10 mouse cellular contexts compared by ENCODE assay signal in the genomic region with DNA sequence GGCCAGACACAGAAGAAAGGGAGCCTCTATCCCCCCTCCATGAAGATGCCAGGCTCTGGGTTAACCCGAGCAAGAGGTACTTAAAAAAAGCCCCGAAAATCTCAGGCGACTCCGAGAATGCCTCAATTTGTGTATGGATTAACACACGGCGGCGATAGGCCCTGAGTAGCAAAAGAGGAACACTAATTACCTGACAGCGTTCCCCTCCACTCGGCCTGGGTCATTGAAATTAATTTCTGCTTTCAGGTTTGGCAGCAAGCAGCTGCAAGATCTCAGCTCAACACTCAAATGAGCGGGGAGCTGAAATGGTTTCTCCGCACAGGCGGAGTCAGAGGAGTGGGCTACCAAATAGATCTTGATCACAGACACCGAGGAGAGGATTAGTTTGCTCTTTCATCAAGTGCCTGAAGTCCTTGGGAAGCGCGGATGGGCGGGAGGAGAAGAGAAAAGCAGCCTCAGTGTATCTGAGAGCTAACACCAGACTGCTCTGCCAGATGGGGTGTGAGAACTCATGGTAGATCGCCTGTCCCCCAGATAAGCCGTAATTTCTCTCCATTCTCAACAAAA.
DNase-seq lines count a peak whose midpoint lies in the region; ATAC-seq and TF ChIP-seq lines count a peak whose summit lies in the region.
"Had no signal": no experiment of that assay in that cellular context is flagged by ENCODE, and none has a peak within 500 bp of the region (broad histone marks: within the 10 kb centered on the region; RNA-seq: fewer than 3 reads in every experiment).

No protein-coding gene starts in this region.

- peaks cover 18 to 21% of the 10 kb centered on the region in 2 experiments for H3K4me1 ChIP-seq in heart, embryonic 14.5 days (ENCODE audit: control insufficient read depth in 2 of 2, insufficient read depth in 2 of 2, low read length in 2 of 2)
- H3K4me1 ChIP-seq in lung, postnatal 0 days (ENCODE audit: insufficient read depth, low read depth, low read length) = no peaks in the 10 kb centered on the region; the same call in 1 of the 2 replicates
- peaks cover 6% of the 10 kb centered on the region for H3K4me1 ChIP-seq in lung, adult 2 months (ENCODE audit: control insufficient read depth, insufficient read depth, low read length)
- peaks cover 38% of the 10 kb centered on the region for H3K4me1 ChIP-seq in forebrain, embryonic 12.5 days
- peaks cover 11% of the 10 kb centered on the region; the same call in 1 of the 2 replicates for H3K4me1 ChIP-seq in midbrain, embryonic 16.5 days (ENCODE audit: control insufficient read depth, insufficient read depth, low read length)

- ATAC-seq in heart, embryonic 14.5 days (ENCODE audit: insufficient number of reproducible peaks, insufficient read depth, low FRiP score, low read depth) = no peak
- ATAC-seq in lung, postnatal 0 days = no peak
- peak; percentile 22; the same call in 1 of the 2 replicates for ATAC-seq in forebrain, embryonic 12.5 days (ENCODE audit: low FRiP score)
- no peak for ATAC-seq in midbrain, embryonic 16.5 days
- ATAC-seq: activated CD4-positive, CD25-positive, alpha-beta regulatory T cell, adult 4 months; hindbrain, postnatal 0 days had no signal

- H3K9ac ChIP-seq in heart, embryonic 14.5 days (ENCODE audit: low read length) = no peak overlapping the region
- H3K9ac ChIP-seq in lung, postnatal 0 days (replicated peaks; ENCODE audit: low read depth) = no peak overlapping the region
- H3K9ac ChIP-seq in forebrain, embryonic 12.5 days = no peak overlapping the region
- H3K9ac ChIP-seq in midbrain, embryonic 16.5 days (ENCODE audit: low read depth, low read length) = no peak overlapping the region

- no peaks in the 10 kb centered on the region for H3K27me3 ChIP-seq in heart, embryonic 14.5 days (ENCODE audit: control insufficient read depth, insufficient read depth, low read length)
- no peaks in the 10 kb centered on the region for H3K27me3 ChIP-seq in lung, postnatal 0 days (replicated peaks; ENCODE audit: insufficient read depth, low read length)
- H3K27me3 ChIP-seq in forebrain, embryonic 12.5 days = peaks cover 33% of the 10 kb centered on the region
- H3K27me3 ChIP-seq in midbrain, embryonic 16.5 days (ENCODE audit: control insufficient read depth, insufficient read depth, low read depth, low read length) = no peaks in the 10 kb centered on the region

- H3K36me3 ChIP-seq in heart, embryonic 14.5 days (ENCODE audit: control insufficient read depth, insufficient read depth, low read length) = no peaks in the 10 kb centered on the region
- no peaks in the 10 kb centered on the region for H3K36me3 ChIP-seq in lung, postnatal 0 days (ENCODE audit: insufficient read depth, low read length)
- no peaks in the 10 kb centered on the region for H3K36me3 ChIP-seq in forebrain, embryonic 12.5 days (replicated peaks)
- H3K36me3 ChIP-seq in midbrain, embryonic 16.5 days (ENCODE audit: control insufficient read depth, insufficient read depth, low read length) = no peaks in the 10 kb centered on the region

- no peaks in the 10 kb centered on the region for H3K9me3 ChIP-seq in heart, embryonic 14.5 days (ENCODE audit: control insufficient read depth, low read length)
- no peaks in the 10 kb centered on the region for H3K9me3 ChIP-seq in lung, postnatal 0 days (ENCODE audit: low read length)
- no peaks in the 10 kb centered on the region for H3K9me3 ChIP-seq in forebrain, embryonic 12.5 days
- H3K9me3 ChIP-seq in midbrain, embryonic 16.5 days (replicated peaks; ENCODE audit: control insufficient read depth, low read length, poor library complexity, severe bottlenecking) = no peaks in the 10 kb centered on the region

- peak overlapping the region; percentile 14; the same call in 1 of the 2 replicates for H3K4me2 ChIP-seq in heart, embryonic 14.5 days (ENCODE audit: low read length)
- H3K4me2 ChIP-seq in lung, postnatal 0 days (replicated peaks; ENCODE audit: low read depth, low read length) = peak overlapping the region; percentile 22; the same call in 1 of the 2 replicates
- H3K4me2 ChIP-seq in forebrain, embryonic 12.5 days = peak overlapping the region; percentile 37
- H3K4me2 ChIP-seq in midbrain, embryonic 16.5 days (ENCODE audit: low read length) = peak overlapping the region; percentile 5

- 41% methylated on average over 18 of the region's 18 CpGs for WGBS in heart, embryonic 14.5 days
- WGBS in lung, postnatal 0 days = 32% methylated on average over 18 of the region's 18 CpGs
- WGBS in lung, adult 2 months = 50% methylated on average over 18 of the region's 18 CpGs
- WGBS in forebrain, embryonic 12.5 days = 11% methylated on average over 18 of the region's 18 CpGs
- 20% methylated on average over 18 of the region's 18 CpGs for WGBS in midbrain, embryonic 16.5 days

- intact Hi-C loops in left cerebral cortex, adult 2 months (cut with DNase I) = no loop called here

- TF ChIP-seq CTCF in lung, postnatal 0 days (IDR thresholded peaks at IDR 0.05) = no peak
- no peak for TF ChIP-seq CTCF in lung, adult 2 months (IDR thresholded peaks at IDR 0.05; ENCODE audit: insufficient read depth, low read length)
- no peak for TF ChIP-seq CTCF in left cerebral cortex, adult 2 months (IDR thresholded peaks at IDR 0.05)

- H3K4me3 ChIP-seq in heart, embryonic 14.5 days (ENCODE audit: control insufficient read depth in 1 of 2, insufficient read depth in 1 of 2, low read depth in 1 of 2, low read length in 2 of 2) = no peak overlapping the region
- no peak overlapping the region for H3K4me3 ChIP-seq in lung, postnatal 0 days (ENCODE audit: low read depth, low read length)
- H3K4me3 ChIP-seq in lung, adult 2 months (replicated peaks; ENCODE audit: extremely low read depth, low read depth, low read length) = no peak overlapping the region
- no peak overlapping the region for H3K4me3 ChIP-seq in forebrain, embryonic 12.5 days (replicated peaks)
- H3K4me3 ChIP-seq in midbrain, embryonic 16.5 days (ENCODE audit: low read depth, low read length) = no peak overlapping the region
- no peak overlapping the region for H3K4me3 ChIP-seq in left cerebral cortex, adult 2 months

- no peak for TF ChIP-seq POLR2A in lung, adult 2 months (IDR thresholded peaks at IDR 0.05; ENCODE audit: borderline replicate concordance, extremely low read depth, low read depth, low read length)

- no peak for TF ChIP-seq EP300 in lung, postnatal 0 days (IDR thresholded peaks at IDR 0.05)

- H3K27ac ChIP-seq in heart, embryonic 14.5 days (replicated peaks in 1 of 2; ENCODE audit: control insufficient read depth in 1 of 2, insufficient read depth in 1 of 2, low read depth in 2 of 2, low read length in 2 of 2) = no peak overlapping the region
- no peak overlapping the region for H3K27ac ChIP-seq in lung, postnatal 0 days (ENCODE audit: low read length)
- H3K27ac ChIP-seq in forebrain, embryonic 12.5 days = peak overlapping the region; percentile 21
- no peak overlapping the region for H3K27ac ChIP-seq in midbrain, embryonic 16.5 days (ENCODE audit: low read length)
- no peak overlapping the region for H3K27ac ChIP-seq in left cerebral cortex, adult 2 months
- H3K27ac ChIP-seq: hindbrain, postnatal 0 days had no signal

- no peak for DNase-seq in heart, adult 9 months (ENCODE audit: low spot score in 2 of 2)
- DNase-seq in lung, postnatal 0 days (ENCODE audit: low spot score) = no peak
- no peak for DNase-seq in lung, adult 2 months
- DNase-seq in urinary bladder, postnatal 25 days (ENCODE audit: low spot score) = no peak
- no peak for DNase-seq in left cerebral cortex, adult 2 months (ENCODE audit: extremely low spot score in 1 of 2, low spot score in 2 of 2)
